Mouse (Mus musculus) erythroblast, embryonic 14.5 days (primary cell): ENCODE results near the gene Ms4a10.

Experiments
- GATA1 ChIP-seq: IDR thresholded peaks from 2 replicates; pipeline ENCODE4 v1.6.1; 2012; ENCODE audit warnings: low read length, inconsistent platforms, mixed read lengths
- TAL1 ChIP-seq: IDR thresholded peaks from 3 replicates; pipeline ENCODE4 v1.6.1; 2012; ENCODE audit warnings: low read length, inconsistent platforms, mixed read lengths

GRCm38 (mm10) chr19:10993150-10993549, 18.7 kb upstream of the Ms4a10 start, which contains the start of gene Ms4a15:
- no peak for TF ChIP-seq TAL1
- TF ChIP-seq GATA1 = no peak
